Mouse (Mus musculus): ENCODE measurements around the gene Tead4. TPM values are rescaled to one million over a fixed set of nuclear protein-coding genes. Genes with fewer than 3 reads are reported as not detected.

Gene Tead4
- total and polyA plus RNA-seq, 3 experiments = not detected

- Histone ChIP-seq H3K4me2 (ENCODE audit: insufficient read depth, low read depth, poor library complexity, severe bottlenecking) (no peak overlapping the region), H3K36me3 (replicated peaks in 1 of 2; ENCODE audit: control insufficient read depth in 1 of 2, insufficient read depth in 1 of 2, low read length in 1 of 2) (no peaks in the 10 kb centered on the region), H3K9ac (ENCODE audit: insufficient read depth, low read depth) (no peak overlapping the region), H3K4me1 (ENCODE audit: control insufficient read depth in 1 of 2, insufficient read depth in 2 of 2) (no peaks in the 10 kb centered on the region), H3K9me3 (replicated peaks; ENCODE audit: low read length) (peaks cover 2% of the 10 kb centered on the region), H3K4me3 (replicated peaks in 1 of 3; ENCODE audit: low read depth in 2 of 3, low read length in 2 of 3, poor library complexity in 1 of 3) (no peak overlapping the region), H3K27ac (ENCODE audit: insufficient read depth, low read depth) (no peak overlapping the region), H3K79me2 (replicated peaks; ENCODE audit: control insufficient read depth, extremely low read depth, insufficient read depth, poor library complexity, severe bottlenecking) (no peaks in the 10 kb centered on the region), H3K27me3 (replicated peaks) (no peaks in the 10 kb centered on the region)
- dilution Hi-C loops (cut with MboI; ENCODE audit: extremely low pct_ligation_motif_present, extremely low pct_unique_long_range_greater_than_20kb, low sequenced_read_pairs) = no loop called here
- in situ Hi-C loops (cut with MboI; ENCODE audit: low pct_ligation_motif_present, low pct_unique_long_range_greater_than_20kb, low sequenced_read_pairs) = no loop called here
- no peak for TF ChIP-seq NELFE (IDR thresholded peaks at IDR 0.05; ENCODE audit: low read depth, low read length)
- no peak for TF ChIP-seq BHLHE40 (IDR thresholded peaks at IDR 0.05; ENCODE audit: low read depth, low read length)
- TF ChIP-seq E2F4 (IDR thresholded peaks at IDR 0.05; ENCODE audit: insufficient replicate concordance, low read depth, low read length) = no peak
- TF ChIP-seq JUND (conservative IDR thresholded peaks at IDR 0.05; ENCODE audit: low read depth, low read length) = no peak
- no peak for TF ChIP-seq UBTF (IDR thresholded peaks at IDR 0.05; ENCODE audit: low read depth, low read length)
- TF ChIP-seq KAT2A (IDR thresholded peaks at IDR 0.05; ENCODE audit: insufficient replicate concordance, low read length) = no peak
- TF ChIP-seq USF1 (IDR thresholded peaks at IDR 0.05; ENCODE audit: low read depth, low read length) = no peak
- no peak for TF ChIP-seq JUN (IDR thresholded peaks at IDR 0.05; ENCODE audit: insufficient read depth, low read depth, low read length)
- TF ChIP-seq SMC3 (IDR thresholded peaks at IDR 0.05; ENCODE audit: low read depth, low read length) = no peak
- TF ChIP-seq POLR2A (IDR thresholded peaks at IDR 0.05; ENCODE audit: low read depth, low read length) = no peak
- no peak for TF ChIP-seq ZC3H11A (IDR thresholded peaks at IDR 0.05; ENCODE audit: low read depth, low read length)
- TF ChIP-seq HCFC1 (IDR thresholded peaks at IDR 0.05; ENCODE audit: low read depth, low read length) = no peak
- TF ChIP-seq RAD21 (IDR thresholded peaks at IDR 0.05; ENCODE audit: low read depth, low read length) = no peak
- no peak for TF ChIP-seq SIN3A (IDR thresholded peaks at IDR 0.05; ENCODE audit: low read length)
- TF ChIP-seq MAX (IDR thresholded peaks at IDR 0.05; ENCODE audit: low read length) = no peak
- no peak for DNase-seq (ENCODE audit: extremely low read depth)
Observed at GRCm38 (mm10) chr6:128250596-128250995, 50.0 kb downstream of the Tead4 start.

- in situ Hi-C loops (cut with MboI; ENCODE audit: low pct_ligation_motif_present, low pct_unique_long_range_greater_than_20kb, low sequenced_read_pairs) (loop anchor here (5.0 kb wide), 1 partner anchor 60 kb away; no protein-coding TSS in a partner anchor), dilution Hi-C loops (cut with MboI; ENCODE audit: extremely low pct_ligation_motif_present, extremely low pct_unique_long_range_greater_than_20kb, low sequenced_read_pairs) (no loop called here)
- Histone ChIP-seq H3K79me2 (replicated peaks; ENCODE audit: control insufficient read depth, extremely low read depth, insufficient read depth, poor library complexity, severe bottlenecking) (no peaks in the 10 kb centered on the region), H3K36me3 (replicated peaks in 1 of 2; ENCODE audit: control insufficient read depth in 1 of 2, insufficient read depth in 1 of 2, low read length in 1 of 2) (no peaks in the 10 kb centered on the region), H3K9me3 (replicated peaks; ENCODE audit: low read length) (no peaks in the 10 kb centered on the region), H3K27ac (ENCODE audit: insufficient read depth, low read depth) (no peak overlapping the region), H3K27me3 (replicated peaks) (peaks cover 1% of the 10 kb centered on the region), H3K4me1 (ENCODE audit: control insufficient read depth in 1 of 2, insufficient read depth in 2 of 2) (peaks cover 0 to 10% of the 10 kb centered on the region in 2 experiments; a peak in 2 of 4 replicates), H3K4me3 (replicated peaks in 1 of 3; ENCODE audit: low read depth in 2 of 3, low read length in 2 of 3, poor library complexity in 1 of 3) (no peak overlapping the region), H3K4me2 (ENCODE audit: insufficient read depth, low read depth, poor library complexity, severe bottlenecking) (no peak overlapping the region), H3K9ac (ENCODE audit: insufficient read depth, low read depth) (no peak overlapping the region)
- DNase-seq (ENCODE audit: extremely low read depth) = peak; percentile 34
- TF ChIP-seq SIN3A (IDR thresholded peaks at IDR 0.05; ENCODE audit: low read length) = no peak
- TF ChIP-seq EP300 (IDR thresholded peaks at IDR 0.05; ENCODE audit: low read length) = no peak
- TF ChIP-seq JUN (IDR thresholded peaks at IDR 0.05; ENCODE audit: insufficient read depth, low read depth, low read length) = no peak
- peak in 1 of 2 experiments; percentile 54; a peak in 2 of 4 replicates for TF ChIP-seq CTCF (conservative IDR thresholded peaks at IDR 0.05 in 1 of 2, IDR thresholded peaks at IDR 0.05 in 1 of 2; ENCODE audit: low read depth in 2 of 2, low read length in 2 of 2)
Observed at GRCm38 (mm10) chr6:128237102-128237763, 63.4 kb downstream of the Tead4 start.

Measured in CH12.LX (cell line).